Mouse (Mus musculus): ENCODE measurements around the gene Fancd2os. TPM values are rescaled to one million over a fixed set of nuclear protein-coding genes. Genes with fewer than 3 reads are reported as not detected.

Fancd2os gene
- total RNA-seq, 2 experiments from 2014 or later, result 0.27 to 0.41 TPM

- no peak for DNase-seq (ENCODE audit: low spot score in 2 of 2)
Observed at GRCm38 (mm10) chr6:113608871-113609270, 8.4 kb upstream of the Fancd2os start.

GRCm38 (mm10) chr6:113605224-113605545 lies 4.7 kb upstream of the Fancd2os start:
- peak in 1 of 2 experiments; percentile 45 for DNase-seq (ENCODE audit: low spot score in 2 of 2)

- peak; percentile 86 to 94 for DNase-seq (ENCODE audit: low spot score in 2 of 2)
Observed at GRCm38 (mm10) chr6:113604432-113605223, 4.1 kb upstream of the Fancd2os start, which contains the start of gene Brk1. TSS of gene Brk1 (plus strand) at chr6:113604772.

GRCm38 (mm10) chr6:113603993-113604392 lies 3.5 kb upstream of the Fancd2os start:
- DNase-seq (ENCODE audit: low spot score in 2 of 2), result no peak

- no peak for DNase-seq (ENCODE audit: low spot score in 2 of 2)
Observed at GRCm38 (mm10) chr6:113602821-113603220, 2.3 kb upstream of the Fancd2os start.

GRCm38 (mm10) chr6:113599833-113600232 lies 682 bp downstream of the Fancd2os start:
- DNase-seq (ENCODE audit: low spot score in 2 of 2), result no peak

GRCm38 (mm10) chr6:113597945-113598344 lies 2.6 kb downstream of the Fancd2os start:
- no peak for DNase-seq (ENCODE audit: low spot score in 2 of 2)

GRCm38 (mm10) chr6:113592637-113593036 lies 7.9 kb downstream of the Fancd2os start:
- no peak for DNase-seq (ENCODE audit: low spot score in 2 of 2)

GRCm38 (mm10) chr6:113586466-113587183 lies 13.9 kb downstream of the Fancd2os start:
- DNase-seq (ENCODE audit: low spot score in 2 of 2), result no peak

- no peak for DNase-seq (ENCODE audit: low spot score in 2 of 2)
Observed at GRCm38 (mm10) chr6:113585065-113585464, 15.4 kb downstream of the Fancd2os start.

- DNase-seq (ENCODE audit: low spot score in 2 of 2), result no peak
Observed at GRCm38 (mm10) chr6:113583023-113583422, 17.5 kb downstream of the Fancd2os start.

- DNase-seq (ENCODE audit: low spot score in 2 of 2), result no peak
Observed at GRCm38 (mm10) chr6:113579306-113579705, 21.2 kb downstream of the Fancd2os start.

GRCm38 (mm10) chr6:113576044-113576443 lies 24.5 kb downstream of the Fancd2os start:
- peak; percentile 44 to 75 for DNase-seq (ENCODE audit: low spot score in 2 of 2)

GRCm38 (mm10) chr6:113564557-113564956 lies 36.0 kb downstream of the Fancd2os start:
- DNase-seq (ENCODE audit: low spot score in 2 of 2), result no peak

GRCm38 (mm10) chr6:113559736-113560135 lies 40.8 kb downstream of the Fancd2os start:
- DNase-seq (ENCODE audit: low spot score in 2 of 2), result peak in 1 of 2 experiments; percentile 31

Other genes starting within 250 kb of the Fancd2os start
- gene Tada3, start 222.8 kb downstream of the Fancd2os start, total RNA-seq (2021), result 10 to 100 TPM; 47.3 to 51.0 TPM
- 100 to 1,000 TPM; 302 to 314 TPM for gene Arpc4, start 222.6 kb downstream of the Fancd2os start, total RNA-seq (2021)
- gene Ttll3, start 211.5 kb downstream of the Fancd2os start, total RNA-seq (2021), result 10 to 100 TPM; 14.8 to 17.6 TPM
- 10 to 100 TPM; 28.6 to 30.3 TPM for gene Rpusd3, start 181.4 kb downstream of the Fancd2os start, total RNA-seq (2021)
- gene Cidec, start 165.0 kb downstream of the Fancd2os start, total RNA-seq (2021), result not detected
- 10 to 100 TPM; 40.7 to 47.7 TPM for gene Jagn1, start 158.1 kb downstream of the Fancd2os start, total RNA-seq (2021)
- under 1 TPM in 1 of 2 experiments, not detected in 1; 0.18 TPM for gene Il17re, start 142.2 kb downstream of the Fancd2os start, total RNA-seq (2021)
- 1 to 10 TPM; 4.1 to 4.2 TPM for gene Il17rc, start 129.3 kb downstream of the Fancd2os start, total RNA-seq (2021)
- gene Creld1, start 117.4 kb downstream of the Fancd2os start, total RNA-seq (2021), result 100 to 1,000 TPM; 106 to 111 TPM
- gene Prrt3, start 98.8 kb downstream of the Fancd2os start, total RNA-seq (2021), result 10 to 100 TPM; 50.5 to 55.0 TPM
- 10 to 100 TPM; 77.4 to 78.1 TPM for gene Emc3, start 69.1 kb downstream of the Fancd2os start, total RNA-seq (2021)
- 1 to 10 TPM; 1.7 to 2.7 TPM for gene Fancd2, start 69.0 kb downstream of the Fancd2os start, total RNA-seq (2021)
- gene Brk1, start 4.1 kb upstream of the Fancd2os start, total RNA-seq (2021), result 100 to 1,000 TPM; 221 to 222 TPM
- 10 to 100 TPM; 44.3 to 48.5 TPM for gene Vhl, start 23.2 kb upstream of the Fancd2os start, total RNA-seq (2021)
- 10 to 100 TPM; 21.1 to 27.2 TPM for gene Irak2, start 37.8 kb upstream of the Fancd2os start, total RNA-seq (2021)
- gene Tatdn2, start 96.3 kb upstream of the Fancd2os start, total RNA-seq (2021), result 10 to 100 TPM; 54.4 to 60.9 TPM
- gene Ghrl, start 119.2 kb upstream of the Fancd2os start, total RNA-seq (2021), result not detected
- 10 to 100 TPM; 73.3 to 75.9 TPM for gene Sec13, start 140.0 kb upstream of the Fancd2os start, total RNA-seq (2021)